Mouse (Mus musculus): Measurements from ENCODE around the gene Ctsd. TPM values are rescaled to one million over a fixed set of nuclear protein-coding genes. Genes with fewer than 3 reads are reported as not detected.
A peak's percentile ranks its signal among the peaks of the same experiment; 100 is the strongest.

Gene Ctsd
- total RNA-seq, 2 experiments from 2014 or later, result 304 TPM

DNA sequence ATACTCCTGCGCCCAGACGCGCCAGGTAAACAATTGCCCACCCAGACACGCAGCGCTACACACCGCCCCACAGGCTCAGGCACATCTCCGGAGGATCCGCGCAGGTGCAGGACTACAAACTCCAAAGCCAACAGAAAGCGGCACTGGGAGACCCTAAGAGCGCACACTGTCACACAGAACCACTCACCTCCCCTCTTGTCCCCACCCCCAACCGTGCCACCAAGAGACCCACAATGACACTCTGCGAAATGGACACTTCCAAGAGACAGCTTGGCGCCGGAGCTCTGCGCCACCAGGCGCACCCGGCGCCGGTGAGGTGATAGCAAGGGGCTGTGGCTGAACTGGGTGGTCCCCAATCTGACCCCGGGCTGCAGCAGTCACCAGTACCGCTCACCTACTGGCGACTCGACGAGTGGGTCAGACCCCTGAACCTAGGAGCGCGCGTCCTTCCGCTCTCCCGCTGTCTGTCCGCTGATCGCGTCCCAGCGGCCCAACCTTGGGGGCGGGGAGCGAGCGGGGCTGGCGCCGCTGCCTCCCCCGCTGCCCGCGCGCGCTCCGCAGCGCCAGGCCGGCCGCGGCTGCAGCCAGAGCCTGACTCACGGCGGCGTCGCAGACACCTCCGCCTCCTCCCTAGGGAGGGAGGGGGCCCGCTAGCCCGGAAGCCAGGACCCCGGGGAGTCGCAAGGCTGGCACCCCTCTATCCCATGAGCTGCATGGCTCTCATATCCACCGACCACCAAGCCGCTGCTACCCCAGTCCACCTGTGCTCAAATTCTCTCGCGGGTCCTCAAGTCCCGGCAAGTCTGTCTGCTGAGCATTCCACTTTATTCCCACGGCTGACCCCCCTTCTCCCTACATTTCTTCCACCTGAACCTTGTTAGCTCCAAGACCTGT is 15.8 kb downstream of the Ctsd start:
- H3K4me3 ChIP-seq, result peak overlapping the region; percentile 62
- H3K27ac ChIP-seq, result peak overlapping the region; percentile 87
- peak in 1 of 2 experiments; percentile 52 for DNase-seq (ENCODE audit: extremely low spot score in 1 of 2, low spot score in 2 of 2)
- no peak for TF ChIP-seq CTCF (IDR thresholded peaks at IDR 0.05)
- intact Hi-C loops (cut with DNase I), result loop anchor here (2.0 kb wide), 1 partner anchor 15 kb away; no protein-coding TSS in a partner anchor

DNA sequence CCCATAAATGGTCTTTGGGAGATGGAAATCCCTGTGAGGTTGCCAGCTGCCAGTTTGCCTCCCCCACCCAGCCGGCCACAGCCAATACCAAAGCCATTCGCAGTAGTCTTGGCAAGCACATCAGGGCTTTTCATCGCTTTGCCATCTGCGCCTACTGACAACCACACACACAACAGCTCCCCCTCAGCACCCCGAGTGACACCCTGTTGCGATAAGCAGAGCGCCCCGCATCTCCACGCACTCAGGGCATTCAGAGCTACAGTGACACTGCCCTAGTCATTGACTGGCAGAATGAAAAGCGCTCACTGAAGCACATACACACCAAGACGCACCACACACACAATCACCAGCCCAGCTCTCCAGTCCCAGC is 16.5 kb downstream of the Ctsd start:
- peak overlapping the region; percentile 62 for H3K4me3 ChIP-seq
- intact Hi-C loops (cut with DNase I), result no loop called here
- H3K27ac ChIP-seq, result peak overlapping the region; percentile 87
- TF ChIP-seq CTCF (IDR thresholded peaks at IDR 0.05), result no peak
- peak; percentile 57 to 65 for DNase-seq (ENCODE audit: extremely low spot score in 1 of 2, low spot score in 2 of 2)

GRCm38 (mm10) chr7:142370937-142371336 is 16.9 kb downstream of the Ctsd start:
- peak overlapping the region; percentile 62 for H3K4me3 ChIP-seq
- DNase-seq (ENCODE audit: extremely low spot score in 1 of 2, low spot score in 2 of 2), result no peak
- no peak for TF ChIP-seq CTCF (IDR thresholded peaks at IDR 0.05)
- intact Hi-C loops (cut with DNase I), result no loop called here
- H3K27ac ChIP-seq, result peak overlapping the region; percentile 87

DNA sequence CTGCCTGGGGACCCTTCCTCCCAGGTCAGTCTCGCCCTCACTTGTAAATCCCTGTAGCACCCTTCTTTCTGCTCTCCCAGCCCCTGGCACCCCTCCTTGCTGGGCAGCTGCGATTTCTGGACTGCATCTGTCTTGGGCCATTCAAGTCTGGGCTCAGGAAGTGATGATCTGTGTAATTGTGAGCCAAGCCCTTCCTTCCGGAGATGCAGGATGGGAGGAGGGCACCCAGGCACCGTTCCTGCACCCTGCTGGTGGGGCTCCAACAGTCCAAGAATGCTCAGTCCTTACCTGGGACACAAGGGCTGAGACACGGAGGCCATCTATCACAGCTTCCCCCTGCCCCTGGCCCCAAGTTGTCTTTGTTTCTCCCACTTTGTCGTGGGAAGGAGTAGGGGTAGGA is 18.0 kb downstream of the Ctsd start:
- no peak for TF ChIP-seq CTCF (IDR thresholded peaks at IDR 0.05)
- intact Hi-C loops (cut with DNase I), result no loop called here
- no peak for DNase-seq (ENCODE audit: extremely low spot score in 1 of 2, low spot score in 2 of 2)
- Histone ChIP-seq H3K4me3 (peak overlapping the region; percentile 4; the same call in 1 of the 2 replicates), H3K27ac (no peak overlapping the region)

DNA sequence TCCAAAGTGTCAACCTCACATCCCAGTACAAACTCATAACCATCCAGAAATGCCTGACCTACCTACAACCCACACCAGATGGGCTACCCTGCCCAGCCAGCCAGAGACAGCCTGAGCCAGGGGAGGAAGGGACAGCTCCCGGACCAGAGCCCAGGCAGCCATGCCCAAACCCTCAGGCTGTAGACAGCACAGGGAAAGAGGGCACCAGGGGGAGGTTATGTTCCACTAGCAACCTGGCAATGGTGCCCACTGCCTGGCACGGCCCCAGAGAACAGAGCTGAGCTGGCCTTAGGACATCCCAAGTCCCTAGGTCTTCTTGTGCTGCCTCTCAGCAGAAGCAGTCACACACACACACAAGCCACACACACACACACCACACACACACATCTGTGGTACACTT is 19.0 kb downstream of the Ctsd start:
- no peak for DNase-seq (ENCODE audit: extremely low spot score in 1 of 2, low spot score in 2 of 2)
- H3K27ac ChIP-seq, result no peak overlapping the region
- intact Hi-C loops (cut with DNase I), result no loop called here
- TF ChIP-seq CTCF (IDR thresholded peaks at IDR 0.05), result no peak
- H3K4me3 ChIP-seq, result no peak overlapping the region

GRCm38 (mm10) chr7:142363107-142363506 is 24.7 kb downstream of the Ctsd start:
- no peak for TF ChIP-seq CTCF (IDR thresholded peaks at IDR 0.05)
- DNase-seq (ENCODE audit: extremely low spot score in 1 of 2, low spot score in 2 of 2), result no peak
- intact Hi-C loops (cut with DNase I), result no loop called here
- H3K27ac ChIP-seq, result no peak overlapping the region
- H3K4me3 ChIP-seq, result no peak overlapping the region

DNA sequence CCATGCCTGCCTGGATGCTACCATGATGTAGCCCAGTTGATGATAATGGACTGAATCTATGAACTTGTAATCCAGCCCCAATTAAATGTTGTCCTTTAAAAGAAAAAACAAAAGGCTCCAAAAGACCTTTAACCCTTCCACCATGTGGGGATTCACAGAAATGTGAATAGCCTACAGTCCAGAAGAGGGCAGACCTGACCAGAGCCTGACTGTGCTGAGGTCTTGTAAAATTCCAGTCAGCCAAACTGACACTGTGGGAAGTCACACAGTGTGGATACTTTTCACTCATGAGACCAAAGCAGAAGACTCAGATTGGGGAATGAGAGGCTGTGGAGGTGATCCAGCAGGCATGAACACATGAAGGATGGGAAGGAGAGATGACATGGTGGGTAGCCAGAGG is 27.1 kb downstream of the Ctsd start:
- no peak overlapping the region for H3K4me3 ChIP-seq
- intact Hi-C loops (cut with DNase I), result no loop called here
- no peak for DNase-seq (ENCODE audit: extremely low spot score in 1 of 2, low spot score in 2 of 2)
- TF ChIP-seq CTCF (IDR thresholded peaks at IDR 0.05), result peak; percentile 27
- H3K27ac ChIP-seq, result no peak overlapping the region

GRCm38 (mm10) chr7:142359129-142359528 is 28.7 kb downstream of the Ctsd start:
- Histone ChIP-seq H3K27ac (no peak overlapping the region), H3K4me3 (no peak overlapping the region)
- TF ChIP-seq CTCF (IDR thresholded peaks at IDR 0.05), result no peak
- intact Hi-C loops (cut with DNase I), result no loop called here
- no peak for DNase-seq (ENCODE audit: extremely low spot score in 1 of 2, low spot score in 2 of 2)

GRCm38 (mm10) chr7:142357566-142357965 is 30.3 kb downstream of the Ctsd start:
- intact Hi-C loops (cut with DNase I), result no loop called here
- Histone ChIP-seq H3K4me3 (no peak overlapping the region), H3K27ac (no peak overlapping the region)
- TF ChIP-seq CTCF (IDR thresholded peaks at IDR 0.05), result no peak
- no peak for DNase-seq (ENCODE audit: extremely low spot score in 1 of 2, low spot score in 2 of 2)

DNA sequence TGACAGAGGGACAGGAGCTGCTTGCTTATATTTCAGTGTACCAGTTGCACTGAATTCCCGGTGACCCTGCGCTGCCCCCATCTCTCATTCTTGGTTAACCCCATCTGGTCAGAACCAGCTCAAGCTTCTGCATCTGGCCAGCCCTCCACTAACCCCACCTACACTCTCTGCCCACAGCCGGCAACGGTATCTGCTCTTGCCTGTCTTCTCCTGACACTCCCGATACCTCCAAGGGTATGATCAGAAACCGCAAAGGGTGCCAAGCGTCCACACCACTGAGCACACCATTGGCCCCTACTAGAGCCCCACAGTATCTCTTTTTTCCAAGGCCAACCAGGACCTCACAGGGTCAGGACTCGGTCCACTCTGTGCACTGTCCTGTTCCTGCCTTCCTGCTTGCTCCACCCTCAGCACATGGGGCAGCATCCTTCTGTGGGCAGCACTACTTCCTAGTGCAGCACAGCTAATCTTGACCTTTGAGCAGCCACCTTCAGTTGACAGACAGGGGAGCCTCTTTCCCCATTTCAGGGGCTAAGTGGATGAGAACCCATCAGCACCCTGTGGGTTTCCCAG is 33.1 kb downstream of the Ctsd start:
- intact Hi-C loops (cut with DNase I), result no loop called here
- Histone ChIP-seq H3K27ac (no peak overlapping the region), H3K4me3 (no peak overlapping the region)
- DNase-seq (ENCODE audit: extremely low spot score in 1 of 2, low spot score in 2 of 2), result no peak
- no peak for TF ChIP-seq CTCF (IDR thresholded peaks at IDR 0.05)

DNA sequence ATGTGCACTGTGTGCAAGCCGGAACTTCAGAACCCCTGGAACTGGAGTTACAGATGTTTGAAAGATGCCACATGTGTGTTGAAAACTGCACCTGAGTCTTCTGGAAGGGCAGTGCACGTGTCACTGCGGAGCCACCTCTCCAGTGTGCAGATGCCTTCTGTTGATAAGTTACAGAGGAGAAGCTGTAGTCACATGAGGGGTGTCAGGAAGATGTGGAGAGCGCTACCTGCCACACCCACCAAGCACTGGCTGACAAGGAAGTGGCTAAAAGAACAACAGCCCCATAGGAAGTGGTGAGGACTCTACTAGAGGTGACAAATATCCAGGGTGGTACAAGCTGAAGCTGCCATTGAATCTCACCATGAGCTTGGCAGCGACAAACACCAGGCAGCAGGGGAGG is 34.0 kb downstream of the Ctsd start:
- DNase-seq (ENCODE audit: extremely low spot score in 1 of 2, low spot score in 2 of 2), result no peak
- no peak overlapping the region for H3K27ac ChIP-seq
- no peak for TF ChIP-seq CTCF (IDR thresholded peaks at IDR 0.05)
- no peak overlapping the region for H3K4me3 ChIP-seq
- intact Hi-C loops (cut with DNase I), result no loop called here

DNA sequence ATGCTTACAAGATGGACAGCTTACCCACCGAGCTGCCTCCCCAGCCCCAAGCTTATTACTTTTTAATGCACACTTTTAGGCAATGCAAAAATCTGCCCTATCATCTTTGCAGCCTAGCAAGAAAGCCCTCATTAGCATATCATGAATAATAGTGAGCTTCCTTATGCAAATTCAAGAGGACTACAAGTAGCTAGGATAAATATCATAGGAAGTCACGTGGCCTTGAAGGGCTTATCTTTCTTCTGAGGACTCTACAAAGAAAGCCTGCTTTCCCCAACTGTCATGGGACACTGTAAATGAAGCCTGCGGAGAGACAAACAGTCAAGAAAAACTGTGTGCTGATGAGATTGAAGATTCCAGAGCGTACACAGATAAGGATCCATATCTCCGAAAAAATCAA is 36.3 kb downstream of the Ctsd start:
- no peak overlapping the region for H3K4me3 ChIP-seq
- intact Hi-C loops (cut with DNase I), result no loop called here
- no peak overlapping the region for H3K27ac ChIP-seq
- no peak for TF ChIP-seq CTCF (IDR thresholded peaks at IDR 0.05)
- no peak for DNase-seq (ENCODE audit: extremely low spot score in 1 of 2, low spot score in 2 of 2)

Measured in left cerebral cortex, adult 2 months (tissue).